Mouse (Mus musculus) neural tube, embryonic 14.5 days (tissue): ENCODE results near the gene Fuom. TPM values are rescaled to one million over a fixed set of nuclear protein-coding genes. Genes with fewer than 3 reads are reported as not detected.

Experiments used
- ATAC-seq: fragments of 200-750 bp; cut with Nextera tagmentation; 2 replicates; pipeline ENCODE4 v1.8.0; 2017; ENCODE audit warnings: low read depth, mild to moderate bottlenecking, moderate TSS enrichment, moderate library complexity
- H3K27ac ChIP-seq: fragments of 300-500 bp; sonication (generic); 2 replicates; pipeline ENCODE4 v1.5.1; 2014; ENCODE audit warnings: low read depth, mild to moderate bottlenecking, control low read depth, low read length, moderate library complexity, mixed read lengths
- H3K27me3 ChIP-seq: fragments of 300-500 bp; sonication (generic); 2 replicates; pipeline ENCODE4 v1.6.1; 2014; ENCODE audit warnings: low read length; ENCODE audit not compliant: control insufficient read depth, insufficient read depth
- H3K36me3 ChIP-seq: fragments of 300-500 bp; sonication (generic); 2 replicates; pipeline ENCODE4 v1.6.1; 2014; ENCODE audit warnings: low read length, mixed read lengths; ENCODE audit not compliant: control insufficient read depth, insufficient read depth
- H3K4me1 ChIP-seq: fragments of 300-500 bp; sonication (generic); 2 replicates; pipeline ENCODE4 v1.6.1; 2014; ENCODE audit warnings: low read length; ENCODE audit not compliant: control insufficient read depth, insufficient read depth
- H3K4me2 ChIP-seq: fragments of 300-500 bp; sonication (generic); 2 replicates; pipeline ENCODE4 v1.6.1; 2014; ENCODE audit warnings: mild to moderate bottlenecking, low read depth, low read length, control low read depth
- H3K4me3 ChIP-seq: fragments of 300-500 bp; sonication (generic); 2 replicates; pipeline ENCODE4 v1.5.1; 2014; ENCODE audit warnings: low read depth, low read length, control low read depth, mixed read lengths
- H3K9ac ChIP-seq: fragments of 300-500 bp; sonication (generic); replicated peaks from 2 replicates; pipeline ENCODE4 v1.6.1; 2014; ENCODE audit warnings: low read depth, mild to moderate bottlenecking, control low read depth, low read length, mixed read lengths
- H3K9me3 ChIP-seq: fragments of 300-500 bp; sonication (generic); 2 replicates; pipeline ENCODE4 v1.6.1; 2016; ENCODE audit warnings: low read length; ENCODE audit not compliant: control insufficient read depth
- WGBS: fragments of 180-500 bp; shearing (Covaris S2); extraction: QIAGEN DNeasy Blood & Tissue Kit; methylation state at CpG from one replicate; pipeline ENCODE4 v1.1.7; 2014; 5-methylcytosine and 5-hydroxymethylcytosine counted together
- polyA plus RNA-seq: library from polyadenylated mRNA; unstranded; fragments of >200 nt; fragmentation: Nextera tagmentation; extraction: Ambion mirVana; gene quantifications from 2 replicates; pipeline ENCODE4 v1.2.1, GENCODE M21; 2014

Fuom gene
- polyA plus RNA-seq, 1 experiment from 2014 or later = 51.8 TPM

GRCm38 (mm10) chr7:140115583-140116328, 13.5 kb upstream of the Fuom start, which contains the start of gene Paox:
TSS of gene Paox (plus strand) at chr7:140115799.
- H3K27ac ChIP-seq = peak within 1 kb of the TSS; percentile 78
- peak; percentile 73 for ATAC-seq
- H3K9ac ChIP-seq = peak within 1 kb of the TSS; percentile 66
- peaks cover 4% of the 10 kb centered on the region; the same call in 1 of the 2 replicates for H3K4me1 ChIP-seq
- H3K36me3 ChIP-seq = peaks cover 5% of the 10 kb centered on the region; the same call in 1 of the 2 replicates
- 2% methylated on average over 23 of the region's 23 CpGs for WGBS
- no peaks in the 10 kb centered on the region for H3K27me3 ChIP-seq
- H3K4me2 ChIP-seq = peak within 1 kb of the TSS; percentile 98
- peak within 1 kb of the TSS; percentile 64 for H3K4me3 ChIP-seq
- H3K9me3 ChIP-seq = no peaks in the 10 kb centered on the region

- no peak for ATAC-seq
- H3K9ac ChIP-seq = no peak overlapping the region
- H3K27ac ChIP-seq = no peak overlapping the region
- no peak overlapping the region for H3K4me2 ChIP-seq
- H3K36me3 ChIP-seq = peaks cover 21% of the 10 kb centered on the region
- no peak overlapping the region for H3K4me3 ChIP-seq
- no peaks in the 10 kb centered on the region for H3K27me3 ChIP-seq
- no peaks in the 10 kb centered on the region for H3K4me1 ChIP-seq
- H3K9me3 ChIP-seq = no peaks in the 10 kb centered on the region
- 60% methylated on average over 3 of the region's 3 CpGs for WGBS
Measured at GRCm38 (mm10) chr7:140111943-140112342, 9.7 kb upstream of the Fuom start.

- ATAC-seq = no peak
- H3K4me1 ChIP-seq = no peaks in the 10 kb centered on the region
- WGBS = 82% methylated on average over 4 of the region's 4 CpGs
- no peak overlapping the region for H3K27ac ChIP-seq
- H3K9ac ChIP-seq = no peak overlapping the region
- H3K9me3 ChIP-seq = no peaks in the 10 kb centered on the region
- no peak overlapping the region for H3K4me3 ChIP-seq
- H3K27me3 ChIP-seq = no peaks in the 10 kb centered on the region
- peaks cover 14% of the 10 kb centered on the region; the same call in 1 of the 2 replicates for H3K36me3 ChIP-seq
- no peak overlapping the region for H3K4me2 ChIP-seq
Measured at GRCm38 (mm10) chr7:140104009-140104408, 1.8 kb upstream of the Fuom start.

- Histone ChIP-seq H3K9me3 (no peaks in the 10 kb centered on the region), H3K4me1 (no peaks in the 10 kb centered on the region), H3K27me3 (no peaks in the 10 kb centered on the region), H3K4me3 (peak overlapping the region; percentile 38), H3K36me3 (peaks cover 6% of the 10 kb centered on the region; the same call in 1 of the 2 replicates), H3K4me2 (peak overlapping the region; percentile 71), H3K27ac (no peak overlapping the region), H3K9ac (peak overlapping the region; percentile 57)
- 74% methylated on average over 10 of the region's 10 CpGs for WGBS
- ATAC-seq = no peak
Measured at GRCm38 (mm10) chr7:140101498-140101897, 743 bp downstream of the Fuom start.

- Histone ChIP-seq H3K9me3 (no peaks in the 10 kb centered on the region), H3K9ac (no peak overlapping the region), H3K36me3 (no peaks in the 10 kb centered on the region), H3K4me1 (no peaks in the 10 kb centered on the region), H3K4me3 (no peak overlapping the region), H3K27me3 (no peaks in the 10 kb centered on the region), H3K4me2 (no peak overlapping the region), H3K27ac (no peak overlapping the region)
- WGBS = 100% methylated on average over 1 of the region's 1 CpGs
- no peak for ATAC-seq
Measured at GRCm38 (mm10) chr7:140098466-140098865, 3.8 kb downstream of the Fuom start.

GRCm38 (mm10) chr7:140096055-140096454, 6.2 kb downstream of the Fuom start:
- H3K4me1 ChIP-seq = no peaks in the 10 kb centered on the region
- H3K27me3 ChIP-seq = no peaks in the 10 kb centered on the region
- no peaks in the 10 kb centered on the region for H3K9me3 ChIP-seq
- H3K4me2 ChIP-seq = no peak overlapping the region
- H3K36me3 ChIP-seq = no peaks in the 10 kb centered on the region
- H3K4me3 ChIP-seq = no peak overlapping the region
- no peak for ATAC-seq
- no peak overlapping the region for H3K27ac ChIP-seq
- no peak overlapping the region for H3K9ac ChIP-seq

GRCm38 (mm10) chr7:140095556-140095955, 6.7 kb downstream of the Fuom start:
- Histone ChIP-seq H3K4me3 (no peak overlapping the region), H3K27me3 (no peaks in the 10 kb centered on the region), H3K27ac (no peak overlapping the region), H3K9me3 (no peaks in the 10 kb centered on the region), H3K36me3 (no peaks in the 10 kb centered on the region), H3K9ac (no peak overlapping the region), H3K4me2 (no peak overlapping the region), H3K4me1 (no peaks in the 10 kb centered on the region)
- WGBS = 52% methylated on average over 1 of the region's 1 CpGs
- ATAC-seq = no peak

- H3K9ac ChIP-seq = no peak overlapping the region
- ATAC-seq = no peak
- no peaks in the 10 kb centered on the region for H3K27me3 ChIP-seq
- H3K4me2 ChIP-seq = no peak overlapping the region
- H3K4me1 ChIP-seq = no peaks in the 10 kb centered on the region
- H3K36me3 ChIP-seq = no peaks in the 10 kb centered on the region
- no peak overlapping the region for H3K27ac ChIP-seq
- no peaks in the 10 kb centered on the region for H3K9me3 ChIP-seq
- H3K4me3 ChIP-seq = no peak overlapping the region
- 77% methylated on average over 5 of the region's 5 CpGs for WGBS
Measured at GRCm38 (mm10) chr7:140094954-140095353, 7.3 kb downstream of the Fuom start.

GRCm38 (mm10) chr7:140092924-140093528, 9.2 kb downstream of the Fuom start, which contains the start of gene Prap1:
TSS of gene Prap1 (plus strand) at chr7:140093395.
- 67% methylated on average over 5 of the region's 5 CpGs for WGBS
- no peaks in the 10 kb centered on the region for H3K9me3 ChIP-seq

More at GRCm38 (mm10) chr7:140092924-140093528, 9.2 kb downstream of the Fuom start, which contains the start of gene Prap1:
- Histone ChIP-seq H3K27me3 (no peaks in the 10 kb centered on the region), H3K27ac (no peak within 1 kb of the TSS), H3K4me3 (no peak within 1 kb of the TSS), H3K36me3 (no peaks in the 10 kb centered on the region), H3K9ac (no peak within 1 kb of the TSS), H3K4me1 (no peaks in the 10 kb centered on the region), H3K4me2 (no peak within 1 kb of the TSS)
- ATAC-seq = no peak
